Mouse (Mus musculus) thymus, postnatal 4 days (tissue): ENCODE data around the gene Olfr1511.
A peak's percentile ranks its signal among the peaks of the same experiment; 100 is the strongest.
"Not testable (repeated sequence)": the region's sequence is repeated elsewhere in the genome, so short reads cannot be mapped to it uniquely, and the experiment has no call there.

Experiments
- DNase-seq: peaks from one replicate; pipeline ENCODE4 v3.0.0; 2021

The Olfr1511 gene

GRCm38 (mm10) chr14:52397279-52397678, at the start of gene Olfr1511:
Olfr1511 (minus strand) TSS chr14:52397379.
- no peak for DNase-seq

- DNase-seq: no peak
These were observed 45.5 kb upstream of the Olfr1511 start, which contains the start of gene Olfr1509 for GRCm38 (mm10) chr14:52442690-52443089. Olfr1509 (plus strand) TSS chr14:52442990.

- peak; percentile 68 for DNase-seq
These were observed 30.5 kb upstream of the Olfr1511 start for GRCm38 (mm10) chr14:52427686-52428085.

- no peak for DNase-seq
These were observed 17.1 kb upstream of the Olfr1511 start, which contains the start of gene Olfr1510 for GRCm38 (mm10) chr14:52414273-52414672. Olfr1510 (minus strand) TSS chr14:52414373.

GRCm38 (mm10) chr14:52410142-52410919, 13.2 kb upstream of the Olfr1511 start:
- not testable (repeated sequence) for DNase-seq

GRCm38 (mm10) chr14:52390084-52390848, 6.9 kb downstream of the Olfr1511 start:
- DNase-seq: not testable (repeated sequence)

- DNase-seq: no peak
These were observed 18.1 kb downstream of the Olfr1511 start, which contains the start of gene Olfr1512 for GRCm38 (mm10) chr14:52379068-52379467. Olfr1512 (minus strand) TSS chr14:52379168.

- no peak for DNase-seq
These were observed 28.4 kb downstream of the Olfr1511 start for GRCm38 (mm10) chr14:52368741-52369140.

- no peak for DNase-seq
These were observed 40.9 kb downstream of the Olfr1511 start, which contains the start of gene Olfr1513 for GRCm38 (mm10) chr14:52356308-52356707. Olfr1513 (minus strand) TSS chr14:52356408.
